Mouse (Mus musculus): ENCODE data around the gene Zfp512.
A peak's percentile ranks its signal among the peaks of the same experiment; 100 is the strongest.
"Not testable (repeated sequence)": the region's sequence is repeated elsewhere in the genome, so short reads cannot be mapped to it uniquely, and the experiment has no call there.

Zfp512 gene

GRCm38 (mm10) chr5:31451878-31452561 lies at the start of gene Zfp512:
Gene Zfp512 (plus strand): TSS chr5:31452431.
- DNase-seq (ENCODE audit: extremely low read depth, low read depth, low spot score), result peak; percentile 26

DNA sequence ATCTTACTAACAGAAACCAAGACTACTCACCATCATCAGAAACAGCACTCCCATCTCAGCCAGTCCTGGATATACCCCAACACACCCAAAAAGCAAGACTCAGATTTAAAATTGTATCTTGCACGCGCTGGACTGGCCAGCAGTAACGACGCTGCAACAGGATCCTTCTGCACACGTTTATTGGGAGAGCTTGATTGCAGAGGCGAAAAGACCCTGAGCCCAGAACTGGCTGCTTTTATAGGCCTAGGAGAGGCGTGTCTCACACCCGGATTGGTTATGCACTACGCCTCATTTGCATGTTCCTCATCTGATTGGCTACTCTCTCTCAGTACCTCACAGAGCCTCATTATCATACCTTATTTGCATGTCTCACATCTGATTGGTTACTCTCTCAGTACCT lies 17.5 kb upstream of the Zfp512 start:
- DNase-seq (ENCODE audit: extremely low read depth, low read depth, low spot score), result not testable (repeated sequence)

DNA sequence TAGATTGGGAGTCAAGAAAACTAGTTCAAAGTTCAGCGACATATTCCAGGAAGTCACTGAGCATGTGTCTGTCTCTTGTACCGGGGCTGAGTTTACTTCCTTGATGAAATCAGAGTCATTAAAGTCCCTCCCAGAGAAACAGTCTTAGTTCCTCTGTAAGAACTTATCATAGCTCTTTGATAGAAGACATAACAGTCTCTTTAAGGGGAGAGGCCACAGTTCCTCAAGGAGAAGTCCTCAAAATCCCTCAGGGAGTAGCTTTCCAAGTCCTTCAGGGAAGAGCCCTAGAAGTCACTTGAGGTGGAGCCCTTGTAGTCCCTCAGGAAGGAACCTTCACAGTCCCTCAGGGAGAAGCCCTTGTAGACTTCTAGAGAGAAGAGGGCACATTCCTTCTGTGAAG lies 895 bp upstream of the Zfp512 start:
- DNase-seq (ENCODE audit: extremely low read depth, low read depth, low spot score), result no peak

DNA sequence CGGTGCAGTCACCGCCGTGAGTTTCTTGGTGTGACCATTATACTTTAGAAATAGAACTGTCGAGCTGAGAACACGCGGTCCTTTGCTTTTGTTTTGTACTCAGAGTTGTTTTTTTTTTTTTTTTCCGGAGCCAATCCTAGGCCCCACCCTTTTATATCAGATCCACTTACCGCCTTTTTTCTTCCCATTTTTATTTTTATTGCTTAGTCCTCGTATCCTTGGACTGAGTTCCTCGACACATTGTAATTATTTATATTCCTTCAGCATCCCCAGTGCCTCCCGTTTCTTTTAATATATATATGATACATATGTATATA lies 289 bp downstream of the Zfp512 start:
- DNase-seq (ENCODE audit: extremely low read depth, low read depth, low spot score), result no peak

GRCm38 (mm10) chr5:31452886-31453410 lies 717 bp downstream of the Zfp512 start:
- no peak for DNase-seq (ENCODE audit: extremely low read depth, low read depth, low spot score)

- no peak for DNase-seq (ENCODE audit: extremely low read depth, low read depth, low spot score)
Measured at GRCm38 (mm10) chr5:31467798-31468197, 15.6 kb downstream of the Zfp512 start.

DNA sequence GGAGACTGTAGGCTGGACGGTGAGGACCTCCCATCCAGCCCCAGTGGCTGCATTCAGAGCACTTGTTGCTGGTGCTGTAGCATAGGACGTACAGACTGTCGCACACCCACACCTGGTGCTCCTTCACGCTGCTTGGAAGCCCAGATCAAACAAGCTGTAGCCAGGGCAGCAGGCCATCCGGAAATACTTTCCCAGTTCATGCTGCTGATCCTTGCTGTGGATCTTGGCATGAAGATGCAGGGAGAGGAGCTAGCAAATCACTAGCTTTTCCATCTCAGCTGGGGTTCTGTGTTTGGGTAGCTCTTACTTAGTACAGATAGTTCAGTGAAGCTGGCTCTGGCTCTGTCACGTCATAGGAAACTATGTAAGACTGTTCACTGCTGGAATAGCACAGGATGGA lies 17.5 kb downstream of the Zfp512 start:
- no peak for DNase-seq (ENCODE audit: extremely low read depth, low read depth, low spot score)

DNA sequence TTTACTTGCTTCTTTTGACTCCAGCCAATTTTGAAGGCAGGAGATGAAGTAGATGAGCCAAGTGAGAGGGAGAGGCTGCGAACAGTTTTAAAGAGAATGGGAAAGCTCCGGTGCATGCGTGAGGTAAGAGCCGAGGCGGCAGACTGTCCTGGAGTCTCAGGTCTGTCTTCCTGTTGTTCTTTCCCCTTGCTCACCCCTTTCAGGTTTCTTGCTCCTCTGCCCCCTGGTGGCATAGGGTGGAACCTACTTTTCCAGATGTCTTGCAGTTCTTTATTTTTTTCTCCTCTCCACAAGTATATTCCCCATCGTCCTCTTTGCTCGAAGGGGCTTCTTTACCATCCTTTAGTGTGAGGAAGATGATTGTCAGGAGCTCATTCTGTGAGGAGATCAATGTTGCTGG lies 18.1 kb downstream of the Zfp512 start:
- DNase-seq (ENCODE audit: extremely low read depth, low read depth, low spot score), result no peak

- DNase-seq (ENCODE audit: extremely low read depth, low read depth, low spot score), result no peak
Measured at GRCm38 (mm10) chr5:31480536-31480935, 28.3 kb downstream of the Zfp512 start.

GRCm38 (mm10) chr5:31485440-31485839 lies 33.2 kb downstream of the Zfp512 start, which contains the start of gene 4930548H24Rik:
Gene 4930548H24Rik (plus strand): TSS chr5:31485740.
- DNase-seq (ENCODE audit: extremely low read depth, low read depth, low spot score), result no peak

GRCm38 (mm10) chr5:31487889-31488288 lies 35.7 kb downstream of the Zfp512 start:
- DNase-seq (ENCODE audit: extremely low read depth, low read depth, low spot score), result no peak

DNA sequence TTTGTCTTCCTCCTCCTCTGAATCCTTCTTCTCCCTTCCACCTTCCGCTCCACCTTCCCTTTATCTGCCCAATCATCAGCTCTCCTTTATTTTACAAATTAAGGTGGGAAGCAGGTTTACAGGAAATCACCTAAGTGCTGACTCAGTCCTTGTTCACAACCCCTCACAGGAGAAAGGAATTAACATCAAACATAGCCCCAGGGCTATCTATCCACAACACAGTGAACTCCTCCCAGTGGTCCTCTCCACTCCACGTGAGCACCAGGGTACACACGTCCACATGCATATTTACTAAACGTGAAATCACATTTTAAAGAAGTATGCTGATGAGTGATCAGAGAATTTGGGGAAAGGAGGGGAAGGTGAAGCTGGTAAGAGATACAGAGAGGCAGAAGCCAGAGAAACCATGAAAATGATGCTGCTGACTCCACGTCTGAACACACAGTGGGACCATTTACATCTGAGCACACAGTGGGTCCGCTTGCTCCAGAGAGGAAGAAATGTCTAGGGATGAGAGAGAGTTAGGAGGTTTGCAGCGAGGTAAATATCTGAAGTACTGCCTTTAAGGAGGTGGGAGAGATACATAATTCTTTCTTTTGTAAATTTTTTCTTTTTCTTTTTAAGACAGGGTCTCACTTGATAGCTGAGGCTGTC lies 37.0 kb downstream of the Zfp512 start:
- DNase-seq (ENCODE audit: extremely low read depth, low read depth, low spot score), result no peak

- no peak for DNase-seq (ENCODE audit: extremely low read depth, low read depth, low spot score)
Measured at GRCm38 (mm10) chr5:31492031-31492430, 39.8 kb downstream of the Zfp512 start.

GRCm38 (mm10) chr5:31494513-31495297 lies 42.5 kb downstream of the Zfp512 start, which contains the start of gene Gpn1:
Gene Gpn1 (plus strand): TSS chr5:31494741.
- peak; percentile 45 for DNase-seq (ENCODE audit: extremely low read depth, low read depth, low spot score)

DNA sequence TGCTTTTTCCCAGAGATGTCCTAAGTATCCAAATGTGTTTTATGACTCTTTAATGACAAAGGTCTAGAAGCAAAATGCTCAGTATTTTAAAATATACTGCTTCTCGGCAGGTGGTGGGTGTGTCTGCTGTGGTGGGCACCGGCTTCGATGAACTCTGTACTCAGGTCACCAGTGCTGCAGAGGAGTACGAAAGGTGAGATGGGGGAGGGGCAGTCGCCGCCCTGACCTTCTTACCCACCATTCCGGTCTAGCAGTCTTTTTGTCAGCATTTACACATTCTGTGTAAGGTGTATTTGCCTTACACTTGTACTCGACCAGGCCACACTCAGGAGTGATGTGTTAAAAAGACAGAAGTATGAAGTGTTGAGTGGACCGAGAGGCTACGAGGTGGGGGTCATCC lies 52.6 kb downstream of the Zfp512 start:
- DNase-seq (ENCODE audit: extremely low read depth, low read depth, low spot score), result no peak

- DNase-seq (ENCODE audit: extremely low read depth, low read depth, low spot score), result no peak
Measured at GRCm38 (mm10) chr5:31512481-31512880, 60.2 kb downstream of the Zfp512 start.

GRCm38 (mm10) chr5:31520556-31520955 lies 68.3 kb downstream of the Zfp512 start:
- DNase-seq (ENCODE audit: extremely low read depth, low read depth, low spot score), result no peak

DNA sequence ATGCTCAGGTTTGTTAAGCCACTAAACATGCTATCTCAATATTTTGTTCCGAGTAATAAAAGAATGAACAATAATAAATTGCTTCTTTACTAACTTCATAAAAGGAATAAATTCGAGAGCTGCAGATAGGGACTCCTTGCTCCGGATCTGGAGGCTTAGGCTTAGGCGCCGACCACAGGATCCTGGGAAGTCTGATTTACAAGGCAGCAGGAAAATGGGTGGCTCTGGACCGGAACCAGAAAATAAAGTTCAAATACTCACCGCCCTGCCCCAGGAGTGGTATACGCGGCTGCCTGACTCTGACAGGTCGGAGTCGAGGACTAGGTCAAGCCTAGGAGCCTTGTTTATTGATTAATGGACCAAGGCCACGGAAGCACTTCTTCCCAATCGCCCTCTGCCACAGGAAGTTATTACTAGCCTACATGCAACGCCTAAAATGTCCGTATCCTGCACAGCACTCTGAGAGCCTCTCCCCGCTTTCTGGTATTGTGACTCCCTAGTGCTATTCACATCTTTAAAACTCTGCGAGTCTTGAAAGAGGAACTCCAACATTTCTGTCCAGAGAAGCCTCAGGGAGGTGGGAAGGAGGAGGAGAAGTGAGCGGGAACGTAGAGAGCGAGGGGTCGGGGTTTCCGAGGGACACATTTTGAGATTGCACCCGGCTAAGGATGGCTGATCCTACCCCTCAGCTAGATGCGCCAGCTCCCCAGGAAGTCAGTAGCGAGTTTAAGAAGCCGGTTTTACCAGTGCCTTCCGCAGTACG lies 74.3 kb downstream of the Zfp512 start, which contains the start of gene Slc4a1ap:
Slc4a1ap (plus strand) TSS at position 642 of the 763 bp plus-strand sequence.
- DNase-seq (ENCODE audit: extremely low read depth, low read depth, low spot score), result peak; percentile 21

DNA sequence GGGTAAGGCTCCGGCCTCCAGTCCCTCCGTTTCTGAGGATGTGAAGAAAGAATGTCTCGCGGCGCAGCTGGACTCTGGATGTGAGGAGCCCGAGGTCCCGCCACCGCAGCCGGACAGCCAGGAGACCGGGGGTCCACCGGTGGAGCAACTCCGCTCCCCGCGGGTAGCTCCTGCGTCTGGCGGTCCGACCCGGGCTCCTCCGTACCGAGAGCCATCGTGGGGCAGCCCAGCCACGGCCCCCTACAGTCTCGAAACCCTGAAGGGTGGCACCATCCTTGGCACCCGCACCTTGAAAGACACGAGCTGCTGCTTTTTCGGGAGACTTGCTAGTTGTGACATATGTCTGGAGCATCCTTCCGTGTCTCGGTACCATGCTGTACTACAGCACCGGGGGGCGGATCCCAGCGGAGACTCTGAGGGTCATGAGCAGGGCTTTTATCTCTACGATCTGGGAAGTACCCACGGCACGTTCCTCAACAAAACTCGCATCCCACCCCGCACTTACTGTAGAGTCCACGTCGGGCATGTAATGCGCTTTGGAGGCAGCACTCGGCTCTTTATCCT lies 75.0 kb downstream of the Zfp512 start:
- no peak for DNase-seq (ENCODE audit: extremely low read depth, low read depth, low spot score)

DNA sequence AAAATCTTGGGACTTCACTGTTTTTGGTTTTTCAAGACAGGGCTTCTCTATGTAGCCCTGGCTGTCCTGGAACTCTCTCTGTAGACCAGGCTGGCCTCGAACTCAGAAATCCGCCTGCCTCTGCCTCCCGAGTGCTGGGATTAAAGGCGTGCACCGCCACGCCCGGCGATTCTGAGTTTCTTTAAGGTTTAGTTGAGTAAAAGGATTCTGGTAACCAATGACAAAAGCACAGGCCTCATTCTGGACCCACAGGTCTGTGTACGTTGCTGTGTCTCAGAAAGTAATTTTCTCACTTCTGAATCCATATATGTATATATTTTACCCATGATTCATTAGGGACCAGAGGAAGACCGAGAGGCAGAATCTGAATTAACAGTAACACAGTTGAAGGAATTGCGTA lies 75.5 kb downstream of the Zfp512 start, which contains the start of gene Supt7l:
Supt7l (minus strand) TSS at position 101 of the 400 bp plus-strand sequence.
- DNase-seq (ENCODE audit: extremely low read depth, low read depth, low spot score), result not testable (repeated sequence)

Data from fat pad, adult 2 months (tissue).